Mouse (Mus musculus) cortical plate, adult 2 months (tissue): ENCODE measurements around the gene Efhd2. TPM values are rescaled to one million over a fixed set of nuclear protein-coding genes. Genes with fewer than 3 reads are reported as not detected.
A peak's percentile ranks its signal among the peaks of the same experiment; 100 is the strongest.

Experiments
- H3K27ac ChIP-seq: fragments of 200-500 bp; 2 replicates; pipeline ENCODE4 v1.5.1; 2012; ENCODE audit warnings: low read length, control low read depth, inconsistent platforms; ENCODE audit not compliant: insufficient read depth
- H3K4me1 ChIP-seq: fragments of 200-500 bp; 2 replicates; pipeline ENCODE4 v1.6.1; 2011; ENCODE audit warnings: low read length; ENCODE audit not compliant: control insufficient read depth, insufficient read depth
- H3K4me3 ChIP-seq: fragments of 200-500 bp; 2 replicates; pipeline ENCODE4 v1.5.1; 2011; ENCODE audit warnings: mild to moderate bottlenecking, low read length, control low read depth; ENCODE audit not compliant: insufficient read depth
- CTCF ChIP-seq: fragments of 200-500 bp; IDR thresholded peaks from 2 replicates; pipeline ENCODE4 v1.5.1; 2011; ENCODE audit warnings: mild to moderate bottlenecking, control low read depth, low read length; ENCODE audit not compliant: insufficient read depth; ENCODE audit errors: extremely low read depth
- POLR2A ChIP-seq: fragments of 200-500 bp; IDR thresholded peaks from 2 replicates; pipeline ENCODE4 v1.6.1; 2011; ENCODE audit warnings: mild to moderate bottlenecking, low read length, control low read depth; ENCODE audit not compliant: insufficient read depth; ENCODE audit errors: extremely low read depth
- polyA plus RNA-seq: library from polyadenylated mRNA; depleted of rRNA; stranded (reverse); fragments of >200 nt; gene quantifications from 2 replicates; pipeline ENCODE4 v1.2.3, GENCODE M21; 2012; rRNA removed

Gene Efhd2
- polyA plus RNA-seq, 1 experiment, result 365 TPM

- H3K4me1 ChIP-seq, result no peaks in the 10 kb centered on the region
- H3K4me3 ChIP-seq, result no peak overlapping the region
- no peak overlapping the region for H3K27ac ChIP-seq
- no peak for TF ChIP-seq CTCF
- TF ChIP-seq POLR2A, result no peak
Measured at GRCm38 (mm10) chr4:141816776-141817655, 57.7 kb downstream of the Efhd2 start.

GRCm38 (mm10) chr4:141816267-141816666 is 58.5 kb downstream of the Efhd2 start:
- H3K4me3 ChIP-seq, result no peak overlapping the region
- no peaks in the 10 kb centered on the region for H3K4me1 ChIP-seq
- no peak overlapping the region for H3K27ac ChIP-seq
- no peak for TF ChIP-seq POLR2A
- no peak for TF ChIP-seq CTCF

- TF ChIP-seq POLR2A (no peak), CTCF (no peak)
Measured at GRCm38 (mm10) chr4:141811375-141811774, 63.3 kb downstream of the Efhd2 start.

GRCm38 (mm10) chr4:141810975-141811374 is 63.7 kb downstream of the Efhd2 start:
- no peak overlapping the region for H3K27ac ChIP-seq
- H3K4me3 ChIP-seq, result no peak overlapping the region
- TF ChIP-seq CTCF (no peak), POLR2A (no peak)
- no peaks in the 10 kb centered on the region for H3K4me1 ChIP-seq

More at GRCm38 (mm10) chr4:141811375-141811774, 63.3 kb downstream of the Efhd2 start:
- no peak overlapping the region for H3K27ac ChIP-seq
- no peak overlapping the region for H3K4me3 ChIP-seq
- no peaks in the 10 kb centered on the region for H3K4me1 ChIP-seq

DNA sequence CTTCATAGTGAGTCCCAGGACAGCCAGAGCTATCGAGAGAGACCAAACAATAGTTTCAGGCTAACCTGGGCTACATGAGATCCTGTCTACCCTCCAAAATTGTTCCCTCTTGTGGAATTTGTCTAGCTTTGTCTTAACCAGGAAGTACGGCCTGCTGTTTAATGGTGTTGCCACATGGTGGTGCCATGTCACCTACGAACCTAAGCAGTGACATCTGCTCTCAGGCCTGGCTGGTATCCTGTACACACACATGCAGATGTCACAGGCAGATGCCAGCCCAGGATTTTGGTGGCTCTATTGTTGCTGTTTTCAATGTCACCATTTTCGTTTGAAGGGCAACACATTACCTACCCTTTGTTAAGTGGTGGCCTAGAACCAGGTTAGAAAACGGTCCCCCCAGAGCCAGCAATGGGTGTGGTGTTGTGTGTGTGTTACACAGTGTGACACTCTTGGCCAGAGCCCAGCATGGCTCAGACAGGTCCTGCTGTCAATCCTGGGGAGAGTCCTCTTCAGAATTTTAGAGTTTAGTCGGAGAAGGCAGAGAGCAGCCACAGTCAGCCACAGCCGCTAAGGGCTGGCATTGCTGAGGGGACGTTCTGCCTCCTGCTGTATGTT is 64.8 kb downstream of the Efhd2 start:
- no peaks in the 10 kb centered on the region for H3K4me1 ChIP-seq
- TF ChIP-seq POLR2A, result no peak
- peak; percentile 90 for TF ChIP-seq CTCF
- H3K27ac ChIP-seq, result no peak overlapping the region
- H3K4me3 ChIP-seq, result no peak overlapping the region

Other genes starting within 250 kb of the Efhd2 start
- 134 and 138 TPM in 2 replicates for gene Plekhm2, start 210.0 kb downstream of the Efhd2 start, polyA plus RNA-seq
- gene Rsc1a1, start 189.3 kb downstream of the Efhd2 start, polyA plus RNA-seq, result 7.1 and 7.8 TPM in 2 replicates
- gene Ddi2, start 151.5 kb downstream of the Efhd2 start, polyA plus RNA-seq, result 20.7 and 21.1 TPM in 2 replicates
- 2.2 and 2.4 TPM in 2 replicates for gene Agmat, start 128.2 kb downstream of the Efhd2 start, polyA plus RNA-seq
- 30.1 and 31.8 TPM in 2 replicates for gene Dnajc16, start 84.0 kb downstream of the Efhd2 start, polyA plus RNA-seq
- 20.8 and 21.6 TPM in 2 replicates for gene Casp9, start 81.3 kb downstream of the Efhd2 start, polyA plus RNA-seq
- 0.13 and 0.17 TPM in 2 replicates for gene Cela2a, start 48.8 kb downstream of the Efhd2 start, polyA plus RNA-seq
- gene Ctrc, start 28.6 kb downstream of the Efhd2 start, polyA plus RNA-seq, result not detected in 2 replicates
- 6.5 and 8.2 TPM in 2 replicates for gene Fhad1, start 140.2 kb upstream of the Efhd2 start, polyA plus RNA-seq
- gene Tmem51, start 209.4 kb upstream of the Efhd2 start, polyA plus RNA-seq, result 8.4 and 9.7 TPM in 2 replicates